Mouse (Mus musculus) liver, postnatal 0 days (tissue): ENCODE data around the gene Hoga1.

ENCODE experiments used
- CTCF ChIP-seq: sonication (generic); IDR thresholded peaks from 2 replicates; pipeline ENCODE4 v1.5.1; 2016; ENCODE audit warnings: antibody characterized with exemption, low read depth
- EP300 ChIP-seq: IDR thresholded peaks from 2 replicates; pipeline ENCODE4 v1.6.1; 2016; ENCODE audit warnings: antibody characterized with exemption, low read depth, mild to moderate bottlenecking

DNA sequence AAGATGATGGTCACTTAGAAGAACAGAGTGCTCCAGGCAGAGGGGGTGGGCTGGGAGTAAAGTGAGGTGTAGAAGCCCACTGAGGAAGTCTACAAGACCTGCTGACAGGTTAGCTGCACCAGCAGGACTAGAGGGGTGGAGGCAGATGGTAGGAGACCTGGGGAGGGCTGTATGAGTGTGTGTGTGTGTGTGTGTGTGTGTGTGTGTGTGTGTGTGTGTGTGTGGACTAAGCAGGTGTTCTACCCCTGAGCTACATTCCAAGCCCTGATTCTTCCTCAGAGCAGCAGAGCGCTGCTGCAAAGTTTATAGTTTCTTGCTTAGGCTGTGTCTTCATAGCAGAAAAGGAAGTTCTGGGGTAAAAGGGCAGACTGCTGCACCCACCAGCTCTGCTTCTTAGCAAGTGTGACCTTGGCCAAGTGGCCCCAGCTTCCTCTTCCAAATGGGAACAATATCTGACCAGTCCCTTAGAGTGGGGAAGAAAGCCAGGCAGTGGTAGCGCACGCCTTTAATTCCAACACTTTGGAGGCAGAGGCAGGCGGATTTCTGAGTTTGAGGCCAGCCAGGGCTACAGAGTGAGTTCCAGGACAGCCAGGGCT is 45.6 kb upstream of the Hoga1 start:
- TF ChIP-seq CTCF: no peak
- no peak for TF ChIP-seq EP300
